Mouse (Mus musculus): ENCODE results near the gene Ess2.

Ess2 gene

GRCm38 (mm10) chr16:17853263-17853662, 57.9 kb downstream of the Ess2 start:
- no peak for DNase-seq (ENCODE audit: low read depth)

GRCm38 (mm10) chr16:17851860-17852259, 59.3 kb downstream of the Ess2 start:
- no peak for DNase-seq (ENCODE audit: low read depth)

- no peak for DNase-seq (ENCODE audit: low read depth)
These were observed 59.8 kb downstream of the Ess2 start for GRCm38 (mm10) chr16:17851331-17851730.

Data from c-Kit-positive CD71-positive TER-119-negative erythroid progenitor cells, embryonic 14.5 days (primary cell).